Mouse (Mus musculus) erythroblast, embryonic 14.5 days (primary cell): ENCODE measurements around the gene Grin3b.

Source experiments
- GATA1 ChIP-seq: IDR thresholded peaks from 2 replicates; pipeline ENCODE4 v1.6.1; 2012; ENCODE audit warnings: low read length, inconsistent platforms, mixed read lengths
- TAL1 ChIP-seq: IDR thresholded peaks from 3 replicates; pipeline ENCODE4 v1.6.1; 2012; ENCODE audit warnings: low read length, inconsistent platforms, mixed read lengths

GRCm38 (mm10) chr10:79937775-79938526 lies 32.6 kb upstream of the Grin3b start:
- TF ChIP-seq GATA1, result no peak
- no peak for TF ChIP-seq TAL1
